Mouse (Mus musculus) liver, adult 2 months (tissue): ENCODE measurements around the gene Cse1l.

Experiments used
- CTCF ChIP-seq: fragments of 200-500 bp; IDR thresholded peaks from 2 replicates; pipeline ENCODE4 v1.5.1; 2011; ENCODE audit warnings: low read depth, low read length, control low read depth
- POLR2A ChIP-seq: fragments of 200-500 bp; IDR thresholded peaks from 2 replicates; pipeline ENCODE4 v1.6.1; 2011; ENCODE audit warnings: low read length, control low read depth; ENCODE audit not compliant: insufficient read depth; ENCODE audit errors: extremely low read depth

- TF ChIP-seq POLR2A (no peak), CTCF (no peak)
Observed at GRCm38 (mm10) chr2:166862505-166862904, 43.3 kb upstream of the Cse1l start.
